ENCODE assay signal across 30 mouse cellular contexts in the genomic region with DNA sequence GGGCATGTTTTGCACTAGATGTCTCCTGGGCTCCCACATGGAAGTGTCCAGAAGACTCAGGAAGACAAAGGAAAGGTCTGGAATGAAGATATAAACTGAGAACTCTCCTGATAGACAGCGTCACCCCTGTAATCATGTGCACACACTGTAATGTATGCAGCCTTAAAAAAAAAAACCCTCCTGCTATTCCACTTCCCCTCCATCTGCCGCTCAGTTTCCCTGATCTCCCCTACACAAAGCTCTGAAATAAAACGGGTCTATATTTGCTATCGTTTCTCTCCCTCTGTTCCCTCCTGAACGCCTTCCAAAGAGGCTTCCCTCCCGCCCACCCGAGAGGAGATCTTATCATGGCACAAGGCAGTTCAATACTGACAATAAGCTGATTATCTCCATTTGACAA.
DNase-seq lines count a peak whose midpoint lies in the region; ATAC-seq lines count a peak whose summit lies in the region.
"Had no signal": no experiment of that assay in that cellular context is flagged by ENCODE, and none has a peak within 500 bp of the region (broad histone marks: within the 10 kb centered on the region; RNA-seq: fewer than 3 reads in every experiment).

No protein-coding gene starts in this region.

- H3K4me1 ChIP-seq in forebrain, embryonic 14.5 days (ENCODE audit: control insufficient read depth, insufficient read depth, low read length): no peaks in the 10 kb centered on the region
- no peaks in the 10 kb centered on the region for H3K4me1 ChIP-seq in forebrain, embryonic 10.5 days
- H3K4me1 ChIP-seq: heart, embryonic 15.5 days; hindbrain, embryonic 12.5 days; limb, embryonic 15.5 days; liver, embryonic 13.5 days had no signal

- 45% methylated on average over 7 of the region's 7 CpGs for WGBS in forebrain, embryonic 14.5 days
- 75% methylated on average over 7 of the region's 7 CpGs for WGBS in forebrain, embryonic 10.5 days

- no peaks in the 10 kb centered on the region for H3K27me3 ChIP-seq in forebrain, embryonic 14.5 days (replicated peaks; ENCODE audit: control insufficient read depth, insufficient read depth, low read length)
- H3K27me3 ChIP-seq in forebrain, embryonic 10.5 days (ENCODE audit: poor library complexity, severe bottlenecking): no peaks in the 10 kb centered on the region
- H3K27me3 ChIP-seq: heart, embryonic 15.5 days; hindbrain, embryonic 12.5 days; limb, embryonic 15.5 days; liver, embryonic 13.5 days; midbrain, embryonic 13.5 days had no signal

- H3K4me3 ChIP-seq in forebrain, embryonic 14.5 days (ENCODE audit: low read depth, low read length): no peak overlapping the region
- H3K4me3 ChIP-seq in forebrain, embryonic 10.5 days: no peak overlapping the region
- H3K4me3 ChIP-seq: heart, embryonic 15.5 days; hindbrain, embryonic 12.5 days; limb, embryonic 15.5 days; liver, embryonic 13.5 days; megakaryocyte, embryonic 14.5 days; midbrain, embryonic 13.5 days had no signal

- peak; percentile 52 for DNase-seq in forebrain, embryonic 14.5 days (ENCODE audit: low spot score)
- DNase-seq in forebrain, embryonic 10.5 days (ENCODE audit: extremely low spot score, low spot score): no peak
- DNase-seq in layer of hippocampus, adult 18-20 months (ENCODE audit: low spot score in 2 of 2): peak; percentile 35 to 70
- no peak for DNase-seq in layer of hippocampus, adult 9-10 months (ENCODE audit: low spot score)
- peak; percentile 22 for DNase-seq in right cerebral cortex, postnatal 25 days
- DNase-seq in right cerebral cortex, postnatal 14 days: no peak
- DNase-seq in telencephalon, adult 2 months (ENCODE audit: low read depth, low spot score): peak; percentile 58
- DNase-seq in gastrocnemius, postnatal 4 days (ENCODE audit: low spot score in 2 of 2): no peak
- DNase-seq: adrenal gland, adult 8-10 months; cerebellum, adult 11 months; cerebellum, postnatal 14 days; gastrocnemius, postnatal 10 days; heart, postnatal 36 days; kidney, adult 9 months; kidney, postnatal 10 days; liver, embryonic 13.5 days; lung, adult 18-20 months; lung, postnatal 4 days; right cerebral cortex, postnatal 4 days; thymus, adult 2 months; thymus, postnatal 36 days had no signal

- no peak for ATAC-seq in forebrain, embryonic 14.5 days
- ATAC-seq: intestine, embryonic 16.5 days; lung, postnatal 0 days; midbrain, embryonic 13.5 days had no signal

- H3K4me2 ChIP-seq in forebrain, embryonic 14.5 days (ENCODE audit: low read length): no peak overlapping the region
- H3K4me2 ChIP-seq: heart, embryonic 15.5 days; hindbrain, embryonic 12.5 days; limb, embryonic 15.5 days; liver, embryonic 13.5 days; midbrain, embryonic 13.5 days had no signal

- no peaks in the 10 kb centered on the region for H3K36me3 ChIP-seq in forebrain, embryonic 14.5 days (ENCODE audit: control insufficient read depth, insufficient read depth, low read length)
- H3K36me3 ChIP-seq in forebrain, embryonic 10.5 days (replicated peaks): no peaks in the 10 kb centered on the region
- H3K36me3 ChIP-seq: G1E; heart, embryonic 15.5 days; hindbrain, embryonic 12.5 days; limb, embryonic 15.5 days; liver, embryonic 13.5 days; midbrain, embryonic 13.5 days had no signal

- no peak overlapping the region for H3K27ac ChIP-seq in forebrain, embryonic 14.5 days (ENCODE audit: low read depth, low read length)
- H3K27ac ChIP-seq in forebrain, embryonic 10.5 days: no peak overlapping the region
- H3K27ac ChIP-seq: heart, embryonic 15.5 days; hindbrain, embryonic 12.5 days; limb, embryonic 15.5 days; liver, embryonic 13.5 days; midbrain, embryonic 13.5 days; stomach, postnatal 0 days had no signal

- H3K9me3 ChIP-seq in forebrain, embryonic 14.5 days (replicated peaks; ENCODE audit: control insufficient read depth, low read length): no peaks in the 10 kb centered on the region
- no peaks in the 10 kb centered on the region for H3K9me3 ChIP-seq in forebrain, embryonic 10.5 days
- H3K9me3 ChIP-seq: heart, embryonic 15.5 days; hindbrain, embryonic 12.5 days; limb, embryonic 15.5 days; liver, embryonic 13.5 days; megakaryocyte, embryonic 14.5 days; midbrain, embryonic 13.5 days had no signal

- no peak overlapping the region for H3K9ac ChIP-seq in forebrain, embryonic 14.5 days (ENCODE audit: low read length)
- H3K9ac ChIP-seq: heart, embryonic 15.5 days; hindbrain, embryonic 12.5 days; limb, embryonic 15.5 days; liver, embryonic 13.5 days; midbrain, embryonic 13.5 days had no signal

Comparison
In these comparisons a context has a peak if more than half of its experiments do, and no peak if none do; other contexts are left out.
1. DNase-seq: peak in forebrain, embryonic 14.5 days (single experiment), layer of hippocampus, adult 18-20 months (2 of 2), right cerebral cortex, postnatal 25 days (single experiment) and telencephalon, adult 2 months (single experiment); none in forebrain, embryonic 10.5 days (single experiment), layer of hippocampus, adult 9-10 months (single experiment), right cerebral cortex, postnatal 14 days (single experiment) and gastrocnemius, postnatal 4 days (0 of 2).